Mouse (Mus musculus) myocyte (in vitro differentiated cells): ENCODE measurements around the gene Gsk3b. TPM values are rescaled to one million over a fixed set of nuclear protein-coding genes. Genes with fewer than 3 reads are reported as not detected.

Experiments used
- H3K27me3 ChIP-seq: one replicate; pipeline ENCODE4 v1.6.1; 2011; ENCODE audit not compliant: control insufficient read depth, insufficient read depth, insufficient read length
- H3K36me3 ChIP-seq: one replicate; pipeline ENCODE4 v1.6.1; 2011; ENCODE audit not compliant: control insufficient read depth, insufficient read depth
- H3K4me2 ChIP-seq: one replicate; pipeline ENCODE4 v1.6.1; 2011; ENCODE audit warnings: low read depth, control low read depth
- H3K4me3 ChIP-seq: one replicate; pipeline ENCODE4 v1.5.1; 2011; ENCODE audit warnings: mild to moderate bottlenecking, control low read depth, moderate library complexity
- H3K79me2 ChIP-seq: one replicate; pipeline ENCODE4 v1.6.1; 2011; ENCODE audit not compliant: control insufficient read depth, insufficient read depth
- H3ac ChIP-seq: one replicate; pipeline ENCODE4 v1.6.1; 2011; ENCODE audit not compliant: control insufficient read depth, insufficient read length
- CEBPB ChIP-seq: IDR thresholded peaks from 2 replicates; pipeline ENCODE4 v1.6.1; 2011; ENCODE audit warnings: mild to moderate bottlenecking, moderate library complexity; ENCODE audit not compliant: poor library complexity, insufficient read depth, severe bottlenecking
- E2F4 ChIP-seq: IDR thresholded peaks from one replicate; pipeline ENCODE4 v1.6.1; 2011; ENCODE audit warnings: mild to moderate bottlenecking, control low read depth, moderate library complexity; ENCODE audit not compliant: insufficient read depth
- MAX ChIP-seq: IDR thresholded peaks from one replicate; pipeline ENCODE4 v1.6.1; 2011; ENCODE audit warnings: low read depth, mild to moderate bottlenecking, control low read depth
- MYOD1 ChIP-seq, 3 experiments: IDR thresholded peaks; one replicate each; pipeline ENCODE4 v1.6.1; 2011; ENCODE audit warnings: control low read depth in 2 of 3, low read depth in 2 of 3, mild to moderate bottlenecking in 2 of 3, moderate library complexity in 1 of 3; ENCODE audit not compliant: insufficient read length in 2 of 3, control insufficient read depth in 1 of 3
- MYOG ChIP-seq, 3 experiments: IDR thresholded peaks; one replicate each; pipeline ENCODE4 v1.6.1; 2011; ENCODE audit warnings: control low read depth in 2 of 3, low read depth in 2 of 3, mild to moderate bottlenecking in 2 of 3; ENCODE audit not compliant: insufficient read length in 2 of 3, control insufficient read depth in 1 of 3, insufficient read depth in 1 of 3
- POLR2A ChIP-seq: IDR thresholded peaks from one replicate; pipeline ENCODE4 v1.6.1; 2011; ENCODE audit warnings: low read depth, mild to moderate bottlenecking, control low read depth, moderate library complexity; ENCODE audit not compliant: insufficient read length
- POLR2AphosphoS2 ChIP-seq: IDR thresholded peaks from one replicate; pipeline ENCODE4 v1.6.1; 2011; ENCODE audit warnings: low read depth, control low read depth; ENCODE audit not compliant: insufficient read length
- REST ChIP-seq: IDR thresholded peaks from one replicate; pipeline ENCODE4 v1.6.1; 2011; ENCODE audit warnings: mild to moderate bottlenecking, control low read depth, moderate library complexity; ENCODE audit not compliant: insufficient read depth, insufficient read length
- SRF ChIP-seq: IDR thresholded peaks from one replicate; pipeline ENCODE4 v1.6.1; 2011; ENCODE audit warnings: low read depth; ENCODE audit not compliant: control insufficient read depth, insufficient read length
- TCF12 ChIP-seq: IDR thresholded peaks from one replicate; pipeline ENCODE4 v1.6.1; 2011; ENCODE audit warnings: mild to moderate bottlenecking, control low read depth; ENCODE audit not compliant: poor library complexity, insufficient read depth, severe bottlenecking
- TCF3 ChIP-seq: IDR thresholded peaks from one replicate; pipeline ENCODE4 v1.6.1; 2011; ENCODE audit warnings: low read depth, control low read depth; ENCODE audit not compliant: insufficient read length
- USF1 ChIP-seq: IDR thresholded peaks from one replicate; pipeline ENCODE4 v1.6.1; 2011; ENCODE audit warnings: low read depth, mild to moderate bottlenecking, control low read depth, moderate library complexity
- polyA plus RNA-seq: library from polyadenylated mRNA; unstranded; fragments of >200 nt; fragmentation: generic; extraction: Trizol; gene quantifications from one replicate; pipeline ENCODE4 v1.2.1, GENCODE M21; 2012; ENCODE audit warnings: missing spikeins

The Gsk3b gene
- polyA plus RNA-seq, 1 experiment = 18.7 TPM

- no peak overlapping the region for H3K4me3 ChIP-seq
- no peaks in the 10 kb centered on the region for H3K27me3 ChIP-seq
- H3K36me3 ChIP-seq = no peaks in the 10 kb centered on the region
- no peak overlapping the region for H3ac ChIP-seq
- no peak overlapping the region for H3K4me2 ChIP-seq
- H3K79me2 ChIP-seq = no peaks in the 10 kb centered on the region
- no peak for TF ChIP-seq REST
- no peak for TF ChIP-seq POLR2A
- no peak for TF ChIP-seq USF1
- TF ChIP-seq CEBPB = no peak
These were observed 201.3 kb downstream of the Gsk3b start for GRCm38 (mm10) chr16:38290151-38290550.

GRCm38 (mm10) chr16:38294685-38295348, 206.0 kb downstream of the Gsk3b start, which contains the start of gene Nr1i2:
Gene Nr1i2, minus strand, starts transcription at chr16:38294824.
- no peak within 1 kb of the TSS for H3K4me2 ChIP-seq
- H3ac ChIP-seq = no peak within 1 kb of the TSS
- H3K4me3 ChIP-seq = no peak within 1 kb of the TSS
- H3K27me3 ChIP-seq = no peaks in the 10 kb centered on the region
- H3K79me2 ChIP-seq = no peaks in the 10 kb centered on the region
- H3K36me3 ChIP-seq = no peaks in the 10 kb centered on the region
- TF ChIP-seq TCF12 (no peak), USF1 (no peak), POLR2AphosphoS2 (no peak), REST (no peak), MYOD1 (IDR thresholded peaks at IDR 0.05; ENCODE audit: control insufficient read depth in 1 of 3, insufficient read length in 2 of 3, low read depth in 2 of 3) (no peak), CEBPB (no peak), MYOG (IDR thresholded peaks at IDR 0.05; ENCODE audit: control insufficient read depth in 1 of 3, insufficient read depth in 1 of 3, insufficient read length in 2 of 3, low read depth in 2 of 3) (no peak), MAX (no peak), SRF (no peak), TCF3 (no peak), POLR2A (no peak), E2F4 (no peak)

DNA sequence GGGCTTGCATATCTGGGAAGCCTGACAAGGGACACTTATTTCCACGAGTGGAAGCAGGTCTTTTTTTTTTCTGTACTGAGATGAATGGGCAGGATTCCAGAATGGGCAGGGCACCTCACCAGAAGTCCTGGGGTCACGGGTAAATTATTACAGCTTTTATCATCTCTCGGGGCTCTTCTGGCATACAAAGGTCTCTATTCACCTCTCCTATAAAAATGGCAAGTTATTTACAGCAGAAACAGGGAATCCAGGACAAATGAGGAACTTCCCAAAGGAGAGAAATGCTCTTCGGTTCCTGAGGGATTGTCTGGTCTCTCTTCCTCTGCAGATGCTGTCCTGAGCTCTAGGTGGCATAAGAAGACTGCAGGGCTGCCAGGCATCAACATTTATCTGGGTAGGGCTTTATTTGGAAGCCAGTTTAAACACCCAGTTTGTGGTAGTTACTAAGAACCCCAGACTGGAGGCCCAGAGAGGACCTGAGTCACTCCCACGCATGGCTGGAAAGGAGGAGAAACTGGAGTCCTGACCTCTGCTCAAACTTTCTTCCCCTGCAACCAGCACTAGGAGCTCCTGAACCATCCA, 206.6 kb downstream of the Gsk3b start:
- H3K4me3 ChIP-seq = no peak overlapping the region
- H3ac ChIP-seq = no peak overlapping the region
- H3K36me3 ChIP-seq = no peaks in the 10 kb centered on the region
- H3K27me3 ChIP-seq = no peaks in the 10 kb centered on the region
- no peak for TF ChIP-seq MYOG (IDR thresholded peaks at IDR 0.05; ENCODE audit: control insufficient read depth in 1 of 3, insufficient read depth in 1 of 3, insufficient read length in 2 of 3, low read depth in 2 of 3)
- no peak for TF ChIP-seq SRF
- no peak for TF ChIP-seq TCF12
- no peak for TF ChIP-seq POLR2A
- no peak for TF ChIP-seq TCF3
- TF ChIP-seq MYOD1 (IDR thresholded peaks at IDR 0.05; ENCODE audit: control insufficient read depth in 1 of 3, insufficient read length in 2 of 3, low read depth in 2 of 3) = no peak
- TF ChIP-seq MAX = no peak
- TF ChIP-seq E2F4 = no peak
- TF ChIP-seq REST = no peak
- no peak for TF ChIP-seq USF1
- TF ChIP-seq CEBPB = no peak
- no peak for TF ChIP-seq POLR2AphosphoS2
- H3K79me2 ChIP-seq = no peaks in the 10 kb centered on the region
- H3K4me2 ChIP-seq = no peak overlapping the region

Other genes with a start within 250 kb of the Gsk3b start
- gene Gm36028, start 227.9 kb upstream of the Gsk3b start, polyA plus RNA-seq = 0.08 TPM
- 6.9 TPM for gene Lrrc58, start 220.6 kb upstream of the Gsk3b start, polyA plus RNA-seq
- 0.06 TPM for gene Gpr156, start 172.5 kb upstream of the Gsk3b start, polyA plus RNA-seq
- not detected for gene Nr1i2, start 205.8 kb downstream of the Gsk3b start, polyA plus RNA-seq